Mouse (Mus musculus) heart, postnatal 0 days (tissue): ENCODE results near the gene Tnk2.

Experiments
- CTCF ChIP-seq: IDR thresholded peaks from 2 replicates; pipeline ENCODE4 v1.5.1; 2016; ENCODE audit warnings: antibody characterized with exemption, control low read depth, low read depth
- EP300 ChIP-seq: IDR thresholded peaks from 2 replicates; pipeline ENCODE4 v1.6.1; 2016; ENCODE audit warnings: antibody characterized with exemption, low read depth

- TF ChIP-seq CTCF (peak; percentile 92), EP300 (no peak)
Observed at GRCm38 (mm10) chr16:32689501-32689900, 45.8 kb downstream of the Tnk2 start.
